Mouse (Mus musculus): ENCODE data around the gene Wdr1. TPM values are rescaled to one million over a fixed set of nuclear protein-coding genes. Genes with fewer than 3 reads are reported as not detected.

The Wdr1 gene
- total RNA-seq, 1 experiment, result 232 TPM

DNA sequence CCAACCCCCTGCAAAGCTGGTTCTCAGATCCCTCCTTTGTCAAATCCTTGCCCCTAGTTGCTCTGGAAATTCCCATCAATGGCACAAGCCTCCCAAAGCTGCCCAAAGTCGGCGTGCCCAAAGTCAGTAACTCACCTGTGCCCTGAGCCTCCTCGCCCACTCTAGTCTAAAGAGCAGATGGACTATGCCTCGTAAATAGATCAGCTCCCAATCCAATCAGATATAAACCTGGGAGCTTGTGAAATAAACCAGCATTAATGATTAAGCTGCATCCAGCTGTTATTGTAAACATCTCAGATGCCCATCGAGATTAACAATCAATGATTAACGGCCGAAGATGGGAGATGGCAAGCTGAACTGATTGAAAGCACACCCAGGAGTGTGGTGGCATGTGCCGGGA, 71.3 kb downstream of the Wdr1 start:
- Histone ChIP-seq H3K4me1 (ENCODE audit: control insufficient read depth in 2 of 2, insufficient read depth in 2 of 2, low read length in 2 of 2, poor library complexity in 1 of 2) (peaks cover 0 to 2% of the 10 kb centered on the region in 2 experiments; a peak in 1 of 4 replicates), H3K36me3 (ENCODE audit: control insufficient read depth, insufficient read depth, low read length, poor library complexity, severe bottlenecking) (no peaks in the 10 kb centered on the region), H3K4me3 (ENCODE audit: insufficient read depth in 1 of 2, low read depth in 1 of 2, low read length in 2 of 2, poor library complexity in 1 of 2, severe bottlenecking in 1 of 2) (no peak overlapping the region), H3K27ac (ENCODE audit: insufficient read depth, low read depth, low read length, poor library complexity, severe bottlenecking) (no peak overlapping the region), H3K9me3 (ENCODE audit: control insufficient read depth, insufficient read depth, low read depth, low read length) (no peaks in the 10 kb centered on the region), H3K9ac (ENCODE audit: insufficient read depth, low read depth, low read length, poor library complexity, severe bottlenecking) (no peak overlapping the region)
- no peak for DNase-seq (ENCODE audit: low read depth, low spot score)
- TF ChIP-seq HCFC1 (IDR thresholded peaks at IDR 0.05; ENCODE audit: borderline replicate concordance, insufficient read depth, low read length) (no peak), ZC3H11A (IDR thresholded peaks at IDR 0.05; ENCODE audit: borderline replicate concordance, low read depth, low read length) (no peak), CHD2 (IDR thresholded peaks at IDR 0.05; ENCODE audit: low read depth, low read length) (no peak), ZNF384 (IDR thresholded peaks at IDR 0.05; ENCODE audit: low read depth, low read length) (no peak), MAFK (IDR thresholded peaks at IDR 0.05; ENCODE audit: insufficient read depth, low read depth, low read length) (no peak)
- in situ Hi-C loops (cut with MboI; ENCODE audit: low sequenced_read_pairs in 2 of 2, unreplicated experiment in 2 of 2), result no loop called here

GRCm38 (mm10) chr5:38489739-38490138, 73.3 kb downstream of the Wdr1 start:
- Histone ChIP-seq H3K4me1 (ENCODE audit: control insufficient read depth in 2 of 2, insufficient read depth in 2 of 2, low read length in 2 of 2, poor library complexity in 1 of 2) (peaks cover 0 to 2% of the 10 kb centered on the region in 2 experiments; a peak in 1 of 4 replicates), H3K27ac (ENCODE audit: insufficient read depth, low read depth, low read length, poor library complexity, severe bottlenecking) (no peak overlapping the region), H3K4me3 (ENCODE audit: insufficient read depth in 1 of 2, low read depth in 1 of 2, low read length in 2 of 2, poor library complexity in 1 of 2, severe bottlenecking in 1 of 2) (no peak overlapping the region), H3K9me3 (ENCODE audit: control insufficient read depth, insufficient read depth, low read depth, low read length) (no peaks in the 10 kb centered on the region), H3K9ac (ENCODE audit: insufficient read depth, low read depth, low read length, poor library complexity, severe bottlenecking) (no peak overlapping the region), H3K36me3 (ENCODE audit: control insufficient read depth, insufficient read depth, low read length, poor library complexity, severe bottlenecking) (no peaks in the 10 kb centered on the region)
- in situ Hi-C loops (cut with MboI; ENCODE audit: low sequenced_read_pairs in 2 of 2, unreplicated experiment in 2 of 2), result no loop called here
- no peak for DNase-seq (ENCODE audit: low read depth, low spot score)
- TF ChIP-seq MAFK (IDR thresholded peaks at IDR 0.05; ENCODE audit: insufficient read depth, low read depth, low read length), result peak; percentile 90
- no peak for TF ChIP-seq CHD2 (IDR thresholded peaks at IDR 0.05; ENCODE audit: low read depth, low read length)

DNA sequence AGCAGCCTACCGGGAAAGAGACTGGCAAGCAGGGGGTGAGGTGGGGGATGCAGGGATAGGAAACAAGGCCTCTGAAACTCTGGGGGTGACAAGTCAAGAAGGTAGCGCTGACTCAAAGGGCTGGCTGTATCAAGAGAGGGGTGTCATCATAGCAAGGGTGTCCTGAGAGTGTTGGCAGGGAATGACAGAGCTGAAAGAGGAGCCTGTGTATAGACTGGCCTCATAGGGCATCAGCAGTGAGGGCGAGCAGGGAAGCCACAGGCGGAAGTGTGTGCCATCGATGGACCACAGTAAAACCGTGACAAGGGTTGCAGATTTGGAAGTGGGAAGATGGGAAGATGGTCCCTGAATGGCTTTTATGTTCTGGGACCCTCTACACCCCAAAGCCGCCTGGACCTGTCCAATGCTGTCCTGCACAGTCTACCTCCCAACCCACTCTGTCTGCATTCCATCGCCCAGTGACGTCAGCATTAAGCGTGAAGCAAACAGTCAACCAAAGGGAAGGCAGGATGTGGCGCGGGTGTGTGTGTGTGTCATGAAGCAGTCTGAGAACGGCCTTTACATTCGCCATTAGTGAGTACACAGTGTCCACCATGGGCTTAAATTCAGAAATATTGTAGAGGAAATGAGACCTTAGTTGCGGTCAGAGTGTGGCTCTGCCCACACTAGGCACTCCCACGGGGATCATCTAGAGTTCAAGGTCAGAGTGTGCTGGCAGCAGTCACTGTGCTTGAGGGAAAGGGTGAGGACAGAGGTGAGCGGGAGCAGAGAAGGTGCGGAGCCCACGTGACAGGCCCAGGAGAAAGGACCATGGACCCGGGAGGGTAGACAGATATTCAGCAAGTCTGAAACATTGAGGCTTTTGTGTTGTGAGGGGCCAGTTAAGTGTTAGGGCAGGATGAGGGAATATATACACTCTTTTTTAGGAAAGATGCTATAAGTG, 74.1 kb downstream of the Wdr1 start:
- no peaks in the 10 kb centered on the region for H3K9me3 ChIP-seq (ENCODE audit: control insufficient read depth, insufficient read depth, low read depth, low read length)
- H3K27ac ChIP-seq (ENCODE audit: insufficient read depth, low read depth, low read length, poor library complexity, severe bottlenecking), result no peak overlapping the region
- H3K4me3 ChIP-seq (ENCODE audit: insufficient read depth in 1 of 2, low read depth in 1 of 2, low read length in 2 of 2, poor library complexity in 1 of 2, severe bottlenecking in 1 of 2), result no peak overlapping the region
- TF ChIP-seq HCFC1 (IDR thresholded peaks at IDR 0.05; ENCODE audit: borderline replicate concordance, insufficient read depth, low read length) (no peak), MAFK (IDR thresholded peaks at IDR 0.05; ENCODE audit: insufficient read depth, low read depth, low read length) (no peak), CHD2 (IDR thresholded peaks at IDR 0.05; ENCODE audit: low read depth, low read length) (no peak), ZNF384 (IDR thresholded peaks at IDR 0.05; ENCODE audit: low read depth, low read length) (no peak)
- in situ Hi-C loops (cut with MboI; ENCODE audit: low sequenced_read_pairs in 2 of 2, unreplicated experiment in 2 of 2), result no loop called here
- DNase-seq (ENCODE audit: low read depth, low spot score), result no peak
- H3K36me3 ChIP-seq (ENCODE audit: control insufficient read depth, insufficient read depth, low read length, poor library complexity, severe bottlenecking), result no peaks in the 10 kb centered on the region
- peaks cover 0 to 2% of the 10 kb centered on the region in 2 experiments; a peak in 1 of 4 replicates for H3K4me1 ChIP-seq (ENCODE audit: control insufficient read depth in 2 of 2, insufficient read depth in 2 of 2, low read length in 2 of 2, poor library complexity in 1 of 2)
- no peak overlapping the region for H3K9ac ChIP-seq (ENCODE audit: insufficient read depth, low read depth, low read length, poor library complexity, severe bottlenecking)

- no peaks in the 10 kb centered on the region for H3K9me3 ChIP-seq (ENCODE audit: control insufficient read depth, insufficient read depth, low read depth, low read length)
- no peak overlapping the region for H3K4me3 ChIP-seq (ENCODE audit: insufficient read depth in 1 of 2, low read depth in 1 of 2, low read length in 2 of 2, poor library complexity in 1 of 2, severe bottlenecking in 1 of 2)
- H3K9ac ChIP-seq (ENCODE audit: insufficient read depth, low read depth, low read length, poor library complexity, severe bottlenecking), result no peak overlapping the region
- H3K4me1 ChIP-seq (ENCODE audit: control insufficient read depth in 2 of 2, insufficient read depth in 2 of 2, low read length in 2 of 2, poor library complexity in 1 of 2), result peaks cover 0 to 2% of the 10 kb centered on the region in 2 experiments; a peak in 1 of 4 replicates
- TF ChIP-seq ZNF384 (IDR thresholded peaks at IDR 0.05; ENCODE audit: low read depth, low read length) (no peak), CHD2 (IDR thresholded peaks at IDR 0.05; ENCODE audit: low read depth, low read length) (no peak), ZC3H11A (IDR thresholded peaks at IDR 0.05; ENCODE audit: borderline replicate concordance, low read depth, low read length) (no peak), MAFK (IDR thresholded peaks at IDR 0.05; ENCODE audit: insufficient read depth, low read depth, low read length) (no peak), HCFC1 (IDR thresholded peaks at IDR 0.05; ENCODE audit: borderline replicate concordance, insufficient read depth, low read length) (no peak)
- in situ Hi-C loops (cut with MboI; ENCODE audit: low sequenced_read_pairs in 2 of 2, unreplicated experiment in 2 of 2), result no loop called here
- H3K27ac ChIP-seq (ENCODE audit: insufficient read depth, low read depth, low read length, poor library complexity, severe bottlenecking), result no peak overlapping the region
- H3K36me3 ChIP-seq (ENCODE audit: control insufficient read depth, insufficient read depth, low read length, poor library complexity, severe bottlenecking), result no peaks in the 10 kb centered on the region
- DNase-seq (ENCODE audit: low read depth, low spot score), result no peak
These were observed 75.0 kb downstream of the Wdr1 start for GRCm38 (mm10) chr5:38488026-38488425.

All from ES-E14 (cell line).